Mouse (Mus musculus): ENCODE measurements around the gene Zkscan7. TPM values are rescaled to one million over a fixed set of nuclear protein-coding genes. Genes with fewer than 3 reads are reported as not detected.
A peak's percentile ranks its signal among the peaks of the same experiment; 100 is the strongest.

The Zkscan7 gene
- total and polyA plus RNA-seq, 2 experiments from 2014 or later, result 1.6 to 5.7 TPM

DNA sequence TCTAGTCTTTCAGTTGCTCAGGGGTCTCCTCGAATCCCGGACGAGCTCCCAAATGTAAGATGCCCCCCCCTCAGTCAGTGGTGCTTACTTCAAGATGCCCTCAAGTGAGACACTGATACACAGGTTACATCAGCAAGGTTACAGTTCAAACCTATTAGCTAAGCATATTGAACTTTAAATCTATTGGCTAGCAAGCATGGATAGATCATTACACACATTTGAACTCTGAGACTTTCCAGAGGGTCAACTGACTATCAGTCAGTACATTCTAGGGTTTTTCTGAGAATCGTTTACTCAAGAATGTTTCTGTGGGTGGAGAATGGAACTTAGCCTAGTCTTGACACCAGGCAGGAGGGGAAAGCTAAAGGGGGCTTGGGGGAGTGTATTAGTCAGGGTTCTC is 12.9 kb upstream of the Zkscan7 start:
- Histone ChIP-seq H3K9ac (replicated peaks; ENCODE audit: low read length, poor library complexity, severe bottlenecking) (no peak overlapping the region), H3K4me2 (ENCODE audit: low read depth, low read length, poor library complexity, severe bottlenecking) (no peak overlapping the region), H3K4me3 (ENCODE audit: low read depth, low read length) (no peak overlapping the region), H3K9me3 (ENCODE audit: low read length) (0 out of 2 replicates have a peak, but pooled peaks cover 5% of the 10 kb centered on the region), H3K27me3 (ENCODE audit: insufficient read depth, low read length) (no peaks in the 10 kb centered on the region), H3K27ac (ENCODE audit: low read depth, low read length) (no peak overlapping the region), H3K4me1 (ENCODE audit: insufficient read depth, low read length) (no peaks in the 10 kb centered on the region), H3K36me3 (ENCODE audit: insufficient read depth, low read length) (no peaks in the 10 kb centered on the region)
- 84% methylated on average over 4 of the region's 4 CpGs for WGBS
- no peak for ATAC-seq (ENCODE audit: low FRiP score)
- DNase-seq (ENCODE audit: low spot score), result no peak
- no peak for TF ChIP-seq CTCF (IDR thresholded peaks at IDR 0.05)

DNA sequence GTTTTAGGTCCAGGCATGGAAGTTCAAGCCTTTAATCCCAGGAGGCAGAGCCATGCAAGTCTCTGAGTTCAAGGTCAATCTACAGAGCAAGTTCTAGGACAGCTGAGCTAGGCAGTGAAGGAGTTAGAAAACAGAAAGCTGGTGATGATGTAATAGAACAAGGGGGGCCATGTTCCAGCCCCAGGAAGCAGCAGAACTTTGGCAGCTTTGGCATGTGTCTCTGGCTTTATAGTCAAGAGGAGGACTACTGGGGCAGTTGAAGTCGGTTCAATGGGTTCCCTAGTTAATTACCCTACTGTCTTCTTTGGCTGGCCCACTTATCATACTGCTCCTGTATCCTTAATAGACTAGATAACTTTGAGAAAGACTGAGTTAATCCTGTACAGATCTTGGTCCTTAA is 10.8 kb upstream of the Zkscan7 start:
- H3K4me3 ChIP-seq (ENCODE audit: low read depth, low read length), result no peak overlapping the region
- no peak overlapping the region for H3K4me2 ChIP-seq (ENCODE audit: low read depth, low read length, poor library complexity, severe bottlenecking)
- no peak for TF ChIP-seq CTCF (IDR thresholded peaks at IDR 0.05)
- 0 out of 2 replicates have a peak, but pooled peaks cover 5% of the 10 kb centered on the region for H3K9me3 ChIP-seq (ENCODE audit: low read length)
- H3K4me1 ChIP-seq (ENCODE audit: insufficient read depth, low read length), result no peaks in the 10 kb centered on the region
- H3K9ac ChIP-seq (replicated peaks; ENCODE audit: low read length, poor library complexity, severe bottlenecking), result no peak overlapping the region
- WGBS, result 67% methylated on average over 1 of the region's 1 CpGs
- no peak overlapping the region for H3K27ac ChIP-seq (ENCODE audit: low read depth, low read length)
- 0 out of 2 replicates have a peak, but pooled peaks cover 2% of the 10 kb centered on the region for H3K36me3 ChIP-seq (ENCODE audit: insufficient read depth, low read length)
- no peaks in the 10 kb centered on the region for H3K27me3 ChIP-seq (ENCODE audit: insufficient read depth, low read length)
- ATAC-seq (ENCODE audit: low FRiP score) (no peak), DNase-seq (ENCODE audit: low spot score) (no peak)

DNA sequence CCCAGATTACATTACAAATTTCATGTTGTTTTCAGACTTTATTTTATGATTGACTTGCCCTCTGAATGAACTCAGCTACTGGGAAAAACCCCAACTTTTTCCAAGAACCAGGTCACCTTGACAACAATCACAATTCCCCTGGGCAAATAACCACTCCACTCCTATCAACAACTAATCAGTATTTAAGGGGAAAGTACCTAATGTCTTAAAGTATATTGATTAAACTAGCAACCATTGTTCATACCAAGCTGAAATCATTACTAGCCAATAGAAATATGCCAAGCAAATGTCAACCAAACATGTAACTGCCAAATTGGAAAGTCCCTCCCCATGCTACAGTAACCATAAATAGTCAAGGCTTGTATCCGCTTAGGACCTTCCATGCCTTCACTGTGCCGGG is 10.3 kb upstream of the Zkscan7 start:
- Histone ChIP-seq H3K36me3 (ENCODE audit: insufficient read depth, low read length) (0 out of 2 replicates have a peak, but pooled peaks cover 2% of the 10 kb centered on the region), H3K4me1 (ENCODE audit: insufficient read depth, low read length) (no peaks in the 10 kb centered on the region), H3K4me3 (ENCODE audit: low read depth, low read length) (no peak overlapping the region), H3K9ac (replicated peaks; ENCODE audit: low read length, poor library complexity, severe bottlenecking) (no peak overlapping the region), H3K27ac (ENCODE audit: low read depth, low read length) (no peak overlapping the region), H3K9me3 (ENCODE audit: low read length) (0 out of 2 replicates have a peak, but pooled peaks cover 5% of the 10 kb centered on the region), H3K27me3 (ENCODE audit: insufficient read depth, low read length) (no peaks in the 10 kb centered on the region), H3K4me2 (ENCODE audit: low read depth, low read length, poor library complexity, severe bottlenecking) (no peak overlapping the region)
- ATAC-seq (ENCODE audit: low FRiP score), result no peak
- no peak for DNase-seq (ENCODE audit: low spot score)
- no peak for TF ChIP-seq CTCF (IDR thresholded peaks at IDR 0.05)
- WGBS, result 87% methylated on average over 2 of the region's 2 CpGs

DNA sequence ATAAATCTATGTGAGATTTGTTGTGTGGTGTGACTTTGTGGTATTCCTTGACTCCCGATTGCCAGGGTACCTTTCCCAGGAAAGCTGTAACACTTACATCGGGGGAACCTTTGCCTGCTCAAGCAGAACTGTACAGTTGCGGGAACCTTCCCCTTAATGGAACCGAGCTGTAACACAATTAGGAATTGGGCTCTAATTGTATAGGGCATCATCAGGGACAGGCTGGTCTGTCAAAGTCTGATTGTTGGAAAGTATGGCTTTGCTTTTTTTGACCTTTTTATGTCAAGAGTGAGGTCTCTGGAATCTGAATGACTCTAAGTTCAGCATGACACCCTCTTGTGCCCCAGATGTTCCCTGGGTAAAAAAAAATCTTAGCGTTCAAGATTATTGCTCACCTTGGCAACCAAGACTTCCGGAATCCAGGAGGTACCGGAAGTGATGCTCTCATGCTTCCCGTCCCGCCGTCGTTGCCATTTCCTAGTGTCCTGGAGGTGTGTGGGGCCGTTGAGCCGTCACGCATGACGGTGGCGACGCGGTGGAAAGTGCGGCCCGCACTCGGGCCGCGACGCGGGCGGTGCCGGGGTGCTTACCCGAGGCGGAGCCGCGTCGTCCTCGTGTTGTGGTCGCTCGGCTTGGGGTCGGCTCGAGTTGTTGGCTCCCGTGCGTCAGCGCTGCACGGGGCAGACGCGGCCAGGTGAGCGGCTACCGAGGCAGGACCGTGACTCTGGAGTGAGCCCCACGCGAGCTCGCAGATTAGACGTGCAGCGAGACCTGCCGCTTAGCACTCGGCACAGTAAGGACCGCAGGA is 1.1 kb downstream of the Zkscan7 start:
- DNase-seq (ENCODE audit: low spot score), result peak; percentile 83
- WGBS, result 7% methylated on average over 54 of the region's 54 CpGs
- no peak for TF ChIP-seq CTCF (IDR thresholded peaks at IDR 0.05)
- Histone ChIP-seq H3K27ac (ENCODE audit: low read depth, low read length) (0 out of 2 replicates have a peak overlapping the region, but pooled peaks have one; percentile 32), H3K4me2 (ENCODE audit: low read depth, low read length, poor library complexity, severe bottlenecking) (peak overlapping the region; percentile 87), H3K27me3 (ENCODE audit: insufficient read depth, low read length) (no peaks in the 10 kb centered on the region), H3K4me3 (ENCODE audit: low read depth, low read length) (peak overlapping the region; percentile 69), H3K9me3 (ENCODE audit: low read length) (peaks cover 4% of the 10 kb centered on the region; the same call in 1 of the 2 replicates), H3K9ac (replicated peaks; ENCODE audit: low read length, poor library complexity, severe bottlenecking) (peak overlapping the region; percentile 67), H3K4me1 (ENCODE audit: insufficient read depth, low read length) (no peaks in the 10 kb centered on the region), H3K36me3 (ENCODE audit: insufficient read depth, low read length) (peaks cover 9% of the 10 kb centered on the region)
- ATAC-seq (ENCODE audit: low FRiP score), result peak; percentile 90

DNA sequence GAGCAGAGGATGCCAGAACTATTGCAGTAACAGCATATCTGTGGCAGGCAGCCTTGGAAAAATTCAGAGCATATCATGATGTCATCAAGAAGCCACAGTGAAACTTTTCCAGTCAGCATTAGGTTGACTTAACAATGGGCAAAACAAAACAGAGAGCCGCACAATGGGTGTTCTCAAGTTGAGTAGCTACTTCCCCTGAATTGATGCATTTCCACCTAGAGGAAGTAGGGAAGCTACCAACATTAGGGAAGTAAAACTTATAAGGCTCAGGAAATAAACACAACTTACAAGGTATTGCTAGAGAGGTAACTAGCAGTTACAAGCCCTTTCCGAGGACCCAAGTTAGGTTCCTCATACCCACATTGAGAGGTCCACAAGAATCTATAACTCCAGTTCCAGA is 15.6 kb downstream of the Zkscan7 start:
- Histone ChIP-seq H3K9me3 (ENCODE audit: low read length) (no peaks in the 10 kb centered on the region), H3K9ac (replicated peaks; ENCODE audit: low read length, poor library complexity, severe bottlenecking) (no peak overlapping the region), H3K27me3 (ENCODE audit: insufficient read depth, low read length) (no peaks in the 10 kb centered on the region), H3K27ac (ENCODE audit: low read depth, low read length) (no peak overlapping the region), H3K36me3 (ENCODE audit: insufficient read depth, low read length) (no peaks in the 10 kb centered on the region), H3K4me2 (ENCODE audit: low read depth, low read length, poor library complexity, severe bottlenecking) (no peak overlapping the region), H3K4me1 (ENCODE audit: insufficient read depth, low read length) (no peaks in the 10 kb centered on the region; the same call in 1 of the 2 replicates), H3K4me3 (ENCODE audit: low read depth, low read length) (no peak overlapping the region)
- no peak for ATAC-seq (ENCODE audit: low FRiP score)
- DNase-seq (ENCODE audit: low spot score), result no peak
- TF ChIP-seq CTCF (IDR thresholded peaks at IDR 0.05), result no peak
- 88% methylated on average over 2 of the region's 2 CpGs for WGBS

Measured in midbrain, postnatal 0 days (tissue).